Mouse (Mus musculus) cerebellum, adult 2 months (tissue): Measurements from ENCODE around the gene Cemip2.

Source experiments
- CTCF ChIP-seq: fragments of 200-500 bp; IDR thresholded peaks from 2 replicates; pipeline ENCODE4 v1.5.1; 2011; ENCODE audit warnings: low read depth, mild to moderate bottlenecking, control low read depth, low read length, moderate library complexity, borderline replicate concordance; ENCODE audit not compliant: insufficient read depth
- POLR2A ChIP-seq: fragments of 200-500 bp; IDR thresholded peaks from 2 replicates; pipeline ENCODE4 v1.6.1; 2011; ENCODE audit warnings: low read length, control low read depth, borderline replicate concordance; ENCODE audit not compliant: insufficient read depth

DNA sequence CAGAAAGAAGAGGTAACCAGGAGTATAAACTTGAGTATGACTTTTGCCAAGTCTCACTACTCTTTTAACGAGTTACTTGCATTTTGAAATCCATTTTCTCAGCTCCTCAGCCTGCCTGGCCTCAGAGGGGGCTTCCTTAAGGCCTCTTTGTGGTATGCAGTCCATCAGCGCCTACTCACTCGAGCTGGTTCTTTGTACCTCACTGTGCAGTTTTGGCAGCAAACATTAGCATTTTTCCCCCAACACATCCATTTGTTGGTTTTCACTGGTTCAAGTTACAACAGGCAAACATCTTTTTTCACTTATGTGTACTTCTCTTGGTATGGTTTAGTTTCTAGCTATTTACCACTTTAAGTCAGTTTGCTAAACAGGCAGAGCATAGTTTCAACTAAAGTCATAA, 8.3 kb upstream of the Cemip2 start:
- TF ChIP-seq CTCF (no peak), POLR2A (no peak)
